In the genomic region with DNA sequence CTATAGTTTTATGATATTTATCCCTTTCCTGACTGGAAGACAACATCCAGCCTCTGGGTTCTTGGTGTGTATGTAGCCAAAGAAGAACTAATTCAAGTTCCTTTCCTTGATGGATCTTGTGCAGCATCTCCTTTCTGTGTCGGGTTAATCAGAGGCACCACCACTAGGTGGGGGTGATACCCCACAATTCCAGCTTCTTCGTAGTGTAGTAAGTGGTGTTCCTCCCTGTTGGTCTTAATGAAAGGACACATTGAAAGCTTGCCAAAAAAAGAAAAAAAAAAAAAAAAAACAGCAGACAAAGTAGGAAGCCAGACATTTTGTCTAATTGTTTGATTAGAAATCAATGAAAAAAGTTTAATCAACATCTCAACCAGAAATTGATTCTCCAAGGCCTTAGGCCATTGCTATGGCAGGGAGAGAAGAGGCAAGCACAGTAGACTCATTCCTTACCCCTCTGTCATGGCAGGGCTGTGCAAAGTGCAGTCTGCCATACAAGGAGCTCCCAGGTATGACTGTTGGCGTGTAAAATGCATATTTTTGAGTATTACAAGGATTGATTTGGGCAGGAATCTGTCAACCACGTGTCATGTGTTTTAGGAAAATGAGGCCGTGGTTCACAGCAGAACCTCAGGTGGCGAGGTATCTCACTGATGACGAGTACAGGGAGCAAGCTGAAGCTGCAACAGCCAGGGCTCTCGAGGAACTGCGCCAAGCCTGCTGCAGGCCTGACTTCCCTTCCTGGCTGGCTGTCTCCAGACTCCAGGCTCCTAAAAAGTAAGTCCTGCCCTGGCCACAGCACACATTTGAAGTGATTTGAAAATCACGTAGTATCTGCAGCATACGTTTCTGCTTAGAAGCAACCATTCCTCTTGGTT, we compare ENCODE assay signal across 8 mouse cellular contexts. TPM values are rescaled to one million over a fixed set of nuclear protein-coding genes. Genes with fewer than 3 reads are reported as not detected.
DNase-seq lines count a peak whose midpoint lies in the region; ATAC-seq lines count a peak whose summit lies in the region.

No protein-coding gene starts in this region.

- WGBS in heart, embryonic 10.5 days: 78% methylated on average over 11 of the region's 11 CpGs
- 82% methylated on average over 11 of the region's 11 CpGs for WGBS in intestine, embryonic 14.5 days
- 86% methylated on average over 11 of the region's 11 CpGs for WGBS in midbrain, embryonic 13.5 days

- peak; percentile 64; the same call in 1 of the 2 replicates for ATAC-seq in intestine, embryonic 14.5 days (replicated peaks; ENCODE audit: low FRiP score, low TSS enrichment, low read depth)
- ATAC-seq in midbrain, embryonic 13.5 days: peak; percentile 88

- H3K36me3 ChIP-seq in heart, embryonic 10.5 days: peaks cover 40% of the 10 kb centered on the region
- peaks cover 20% of the 10 kb centered on the region for H3K36me3 ChIP-seq in intestine, embryonic 14.5 days (ENCODE audit: control insufficient read depth, insufficient read depth, low read length)
- H3K36me3 ChIP-seq in midbrain, embryonic 13.5 days: peaks cover 33% of the 10 kb centered on the region

- H3K9me3 ChIP-seq in heart, embryonic 10.5 days: no peaks in the 10 kb centered on the region
- H3K9me3 ChIP-seq in intestine, embryonic 14.5 days (ENCODE audit: control insufficient read depth, low read length): no peaks in the 10 kb centered on the region
- no peaks in the 10 kb centered on the region for H3K9me3 ChIP-seq in midbrain, embryonic 13.5 days

- DNase-seq in heart, adult 18-20 months: peak; percentile 82 to 86
- no peak for DNase-seq in heart, embryonic 10.5 days (ENCODE audit: low spot score)
- peak; percentile 80 for DNase-seq in cerebellum, adult 9-11 months
- DNase-seq in frontal cortex, postnatal 36 days (ENCODE audit: low spot score in 2 of 2): peak; percentile 66 to 83
- peak; percentile 72 for DNase-seq in intestine, embryonic 14.5 days (ENCODE audit: low spot score)
- DNase-seq in left cerebral cortex, postnatal 14 days (ENCODE audit: low spot score in 2 of 2): peak; percentile 86 to 91
- peak; percentile 51 for DNase-seq in skeletal muscle tissue, adult 2 months (ENCODE audit: low read depth, low spot score)

- no peak overlapping the region for H3K4me2 ChIP-seq in intestine, embryonic 14.5 days (ENCODE audit: low read length)
- H3K4me2 ChIP-seq in midbrain, embryonic 13.5 days (replicated peaks): no peak overlapping the region

- intact Hi-C loops in left cerebral cortex, postnatal 14 days (cut with DNase I): loop anchor here (2.0 to 5.0 kb wide), 3 partner anchors 100 to 384 kb away; no protein-coding TSS in a partner anchor

- no peaks in the 10 kb centered on the region for H3K27me3 ChIP-seq in heart, embryonic 10.5 days (ENCODE audit: insufficient read depth, poor library complexity, severe bottlenecking)
- H3K27me3 ChIP-seq in intestine, embryonic 14.5 days (replicated peaks; ENCODE audit: control insufficient read depth, insufficient read depth, low read length): no peaks in the 10 kb centered on the region
- H3K27me3 ChIP-seq in midbrain, embryonic 13.5 days: no peaks in the 10 kb centered on the region

- no peak overlapping the region for H3K27ac ChIP-seq in heart, embryonic 10.5 days
- no peak overlapping the region for H3K27ac ChIP-seq in intestine, embryonic 14.5 days (ENCODE audit: low read depth)
- no peak overlapping the region for H3K27ac ChIP-seq in midbrain, embryonic 13.5 days

- no peak overlapping the region for H3K9ac ChIP-seq in intestine, embryonic 14.5 days (ENCODE audit: low read length)
- H3K9ac ChIP-seq in midbrain, embryonic 13.5 days (replicated peaks): no peak overlapping the region

- peaks cover 6% of the 10 kb centered on the region; the same call in 1 of the 2 replicates for H3K4me1 ChIP-seq in heart, embryonic 10.5 days
- H3K4me1 ChIP-seq in intestine, embryonic 14.5 days (replicated peaks; ENCODE audit: control insufficient read depth, insufficient read depth, low read length): peaks cover 4% of the 10 kb centered on the region; the same call in 1 of the 2 replicates
- no peaks in the 10 kb centered on the region for H3K4me1 ChIP-seq in midbrain, embryonic 13.5 days (replicated peaks)

- no peak overlapping the region for H3K4me3 ChIP-seq in heart, embryonic 10.5 days
- no peak overlapping the region for H3K4me3 ChIP-seq in intestine, embryonic 14.5 days (ENCODE audit: low read depth, low read length)
- no peak overlapping the region for H3K4me3 ChIP-seq in midbrain, embryonic 13.5 days (replicated peaks)

RNA-seq across cellular contexts. Expression of gene Nemp2, which starts 17.9 kb away (rescaled TPM):
- under 1 TPM; 0.72 to 0.82 TPM for total RNA-seq in heart, adult 18-20 months (2021)
- 6.3 and 6.6 TPM in 2 replicates for polyA plus RNA-seq in heart, embryonic 10.5 days (2016; fragmentation: Nextera tagmentation; extraction: Ambion mirVana)
- polyA plus RNA-seq in intestine, embryonic 14.5 days (2014; fragmentation: Nextera tagmentation; extraction: Ambion mirVana): 11.9 and 12.3 TPM in 2 replicates
- total RNA-seq in left cerebral cortex, postnatal 14 days (2021): 1 to 10 TPM; 3.9 to 5.5 TPM
- 7.7 and 8.0 TPM in 2 replicates for polyA plus RNA-seq in midbrain, embryonic 13.5 days (2015; fragmentation: Nextera tagmentation; extraction: Ambion mirVana)
